Mouse (Mus musculus) CH12.LX (cell line): ENCODE measurements around the gene Hspd1. TPM values are rescaled to one million over a fixed set of nuclear protein-coding genes. Genes with fewer than 3 reads are reported as not detected.

Source experiments
- DNase-seq: peaks from one replicate; pipeline ENCODE4 v3.0.0-alpha.2; 2013; ENCODE audit errors: extremely low read depth
- H3K27ac ChIP-seq: 2 replicates; pipeline ENCODE4 v1.5.1; 2012; ENCODE audit warnings: low read depth, mild to moderate bottlenecking, control low read depth, moderate library complexity; ENCODE audit not compliant: insufficient read depth
- H3K27me3 ChIP-seq: replicated peaks from 2 replicates; pipeline ENCODE3; 2012; ENCODE audit warnings: inconsistent platforms
- H3K36me3 ChIP-seq, 2 experiments: replicated peaks in 1 of 2; 2 replicates each; pipeline versions ENCODE3 to v1.6.1; 2012; ENCODE audit warnings: inconsistent platforms in 1 of 2, low read length in 1 of 2, mild to moderate bottlenecking in 1 of 2, mixed read lengths in 1 of 2, moderate library complexity in 1 of 2; ENCODE audit not compliant: control insufficient read depth in 1 of 2, insufficient read depth in 1 of 2
- H3K4me1 ChIP-seq, 2 experiments: 2 replicates each; pipeline ENCODE4 v1.6.1; 2012; ENCODE audit warnings: inconsistent platforms in 1 of 2, moderate library complexity in 1 of 2; ENCODE audit not compliant: insufficient read depth in 2 of 2, control insufficient read depth in 1 of 2
- H3K4me2 ChIP-seq: 2 replicates; pipeline ENCODE4 v1.6.1; 2012; ENCODE audit warnings: low read depth, mild to moderate bottlenecking, control low read depth; ENCODE audit not compliant: poor library complexity, insufficient read depth, severe bottlenecking
- H3K4me3 ChIP-seq, 3 experiments: fragments of 150-350 bp in 1 of 3; sonication (generic) in 1 of 3; replicated peaks in 1 of 3; 2 replicates each; pipeline versions ENCODE3 to v1.5.1; 2011 to 2012; ENCODE audit warnings: low read depth in 2 of 3, low read length in 2 of 3, mild to moderate bottlenecking in 2 of 3, moderate library complexity in 2 of 3, control low read depth in 1 of 3, improper control_type of control experiment in 1 of 3, inconsistent platforms in 1 of 3, mixed read lengths in 1 of 3; ENCODE audit not compliant: poor library complexity in 1 of 3
- H3K79me2 ChIP-seq: replicated peaks from 2 replicates; pipeline ENCODE4 v1.6.1; 2012; ENCODE audit warnings: mild to moderate bottlenecking, moderate library complexity; ENCODE audit not compliant: control insufficient read depth, poor library complexity, insufficient read depth, severe bottlenecking; ENCODE audit errors: extremely low read depth
- H3K9ac ChIP-seq: 2 replicates; pipeline ENCODE4 v1.6.1; 2012; ENCODE audit warnings: low read depth, mild to moderate bottlenecking, control low read depth, moderate library complexity; ENCODE audit not compliant: insufficient read depth
- H3K9me3 ChIP-seq: replicated peaks from 2 replicates; pipeline ENCODE3; 2012; ENCODE audit warnings: low read length, inconsistent platforms, mixed read lengths
- CHD1 ChIP-seq: IDR thresholded peaks from 2 replicates; pipeline ENCODE4 v1.6.1; 2012; ENCODE audit warnings: low read depth, low read length, improper control_type of control experiment, inconsistent platforms
- CHD2 ChIP-seq: IDR thresholded peaks from 2 replicates; pipeline ENCODE4 v1.6.1; 2011; ENCODE audit warnings: low read length, improper control_type of control experiment
- CTCF ChIP-seq, 2 experiments: IDR thresholded peaks in 1 of 2; conservative IDR thresholded peaks in 1 of 2; 2 replicates each; pipeline ENCODE4 v1.5.1; 2011 to 2012; ENCODE audit warnings: low read depth in 2 of 2, low read length in 2 of 2, improper control_type of control experiment in 1 of 2, inconsistent platforms in 1 of 2, mild to moderate bottlenecking in 1 of 2, moderate library complexity in 1 of 2
- E2F4 ChIP-seq: IDR thresholded peaks from 2 replicates; pipeline ENCODE4 v1.6.1; 2011; ENCODE audit warnings: low read depth, low read length, improper control_type of control experiment; ENCODE audit not compliant: insufficient replicate concordance
- EP300 ChIP-seq: IDR thresholded peaks from 2 replicates; pipeline ENCODE4 v1.6.1; 2011; ENCODE audit warnings: low read length, improper control_type of control experiment
- ETS1 ChIP-seq: conservative IDR thresholded peaks from 2 replicates; pipeline ENCODE4 v1.6.1; 2012; ENCODE audit warnings: low read depth, mild to moderate bottlenecking, inconsistent platforms, low read length, improper control_type of control experiment, moderate library complexity
- KAT2A ChIP-seq: IDR thresholded peaks from 2 replicates; pipeline ENCODE4 v1.6.1; 2012; ENCODE audit warnings: low read length, improper control_type of control experiment, inconsistent platforms; ENCODE audit not compliant: insufficient replicate concordance
- MAX ChIP-seq: IDR thresholded peaks from 2 replicates; pipeline ENCODE4 v1.6.1; 2011; ENCODE audit warnings: low read length, improper control_type of control experiment
- MAZ ChIP-seq: IDR thresholded peaks from 2 replicates; pipeline ENCODE4 v1.6.1; 2012; ENCODE audit warnings: low read depth, mild to moderate bottlenecking, inconsistent platforms, low read length, improper control_type of control experiment, moderate library complexity
- MXI1 ChIP-seq: IDR thresholded peaks from 2 replicates; pipeline ENCODE4 v1.6.1; 2011; ENCODE audit warnings: mild to moderate bottlenecking, low read depth, low read length, improper control_type of control experiment
- MYC ChIP-seq: IDR thresholded peaks from 2 replicates; pipeline ENCODE4 v1.6.1; 2011; ENCODE audit warnings: low read depth, mild to moderate bottlenecking, improper control_type of control experiment, low read length
- NRF1 ChIP-seq: IDR thresholded peaks from 2 replicates; pipeline ENCODE4 v1.6.1; 2014; ENCODE audit warnings: low read depth, mild to moderate bottlenecking, inconsistent platforms, low read length, improper control_type of control experiment, moderate library complexity
- POLR2AphosphoS2 ChIP-seq: IDR thresholded peaks from 2 replicates; pipeline ENCODE4 v1.6.1; 2011; ENCODE audit warnings: low read depth, low read length, improper control_type of control experiment
- SIN3A ChIP-seq: IDR thresholded peaks from 2 replicates; pipeline ENCODE4 v1.6.1; 2012; ENCODE audit warnings: low read length, improper control_type of control experiment, inconsistent platforms
- TBP ChIP-seq: conservative IDR thresholded peaks from 2 replicates; pipeline ENCODE4 v1.6.1; 2011; ENCODE audit warnings: low read depth, low read length, improper control_type of control experiment
- TCF12 ChIP-seq: IDR thresholded peaks from 2 replicates; pipeline ENCODE4 v1.6.1; 2014; ENCODE audit warnings: low read depth, mild to moderate bottlenecking, inconsistent platforms, low read length, improper control_type of control experiment
- UBTF ChIP-seq: IDR thresholded peaks from 2 replicates; pipeline ENCODE4 v1.6.1; 2012; ENCODE audit warnings: low read depth, mild to moderate bottlenecking, inconsistent platforms, low read length, improper control_type of control experiment, moderate library complexity
- USF2 ChIP-seq: conservative IDR thresholded peaks from 2 replicates; pipeline ENCODE4 v1.6.1; 2011; ENCODE audit warnings: low read depth, low read length, improper control_type of control experiment
- ZKSCAN1 ChIP-seq: IDR thresholded peaks from 2 replicates; pipeline ENCODE4 v1.6.1; 2012; ENCODE audit warnings: low read depth, inconsistent platforms, low read length, improper control_type of control experiment, borderline replicate concordance
- ZMIZ1 ChIP-seq: IDR thresholded peaks from 2 replicates; pipeline ENCODE4 v1.6.1; 2012; ENCODE audit warnings: low read depth, mild to moderate bottlenecking, inconsistent platforms, low read length, improper control_type of control experiment
- dilution Hi-C: fragments of 300-500 bp; cut with MboI; formaldehyde crosslinking; loops from 2 replicates; pipeline ENCODE4 v1.14.3; 2020; ENCODE audit warnings: low sequenced_read_pairs; ENCODE audit not compliant: extremely low pct_unique_long_range_greater_than_20kb, extremely low pct_ligation_motif_present
- in situ Hi-C: fragments of 300-500 bp; cut with MboI; formaldehyde crosslinking; loops from 3 replicates; pipeline ENCODE4 v1.14.3; 2019; ENCODE audit warnings: low sequenced_read_pairs, low pct_ligation_motif_present, low pct_unique_long_range_greater_than_20kb, mixed read lengths
- polyA plus RNA-seq: library from polyadenylated mRNA; unstranded; fragments of >175 nt; gene quantifications from 2 replicates; pipeline ENCODE4 v1.2.1, GENCODE M21; 2012; ENCODE audit warnings: low read depth; ENCODE audit not compliant: insufficient read length
- total RNA-seq, 2 experiments: library from RNA; depleted of rRNA; stranded (reverse); fragments of 300-350 nt in 1 of 2; fragments of >200 nt in 1 of 2; gene quantifications; 2 replicates each; pipeline ENCODE4 v1.2.3; 2012 to 2014

Gene Hspd1
- total and polyA plus RNA-seq, 3 experiments, result 363 to 920 (median 764) TPM

GRCm38 (mm10) chr1:55086868-55087400, 1.1 kb downstream of the Hspd1 start:
- in situ Hi-C loops (no loop called here), dilution Hi-C loops (no loop called here)
- no peak for DNase-seq
- Histone ChIP-seq H3K4me3 (peak overlapping the region; percentile 95 to 100 (median 100)), H3K79me2 (peaks cover 74% of the 10 kb centered on the region), H3K9ac (peak overlapping the region; percentile 94), H3K4me2 (peak overlapping the region; percentile 88), H3K9me3 (peaks cover 4% of the 10 kb centered on the region), H3K4me1 (peaks cover 4 to 49% of the 10 kb centered on the region in 2 experiments; a peak in 3 of 4 replicates), H3K27ac (peak overlapping the region; percentile 92), H3K36me3 (peaks cover 36 to 56% of the 10 kb centered on the region in 2 experiments), H3K27me3 (no peaks in the 10 kb centered on the region)
- TF ChIP-seq TCF12 (no peak), EP300 (no peak), POLR2AphosphoS2 (no peak), ZMIZ1 (0 out of 2 replicates have a peak, but pooled peaks have one; percentile 27), CHD1 (0 out of 2 replicates have a peak, but pooled peaks have one; percentile 55), ETS1 (no peak), TBP (no peak), UBTF (no peak), SIN3A (peak; percentile 56; the same call in 1 of the 2 replicates), E2F4 (no peak), MXI1 (no peak)

DNA sequence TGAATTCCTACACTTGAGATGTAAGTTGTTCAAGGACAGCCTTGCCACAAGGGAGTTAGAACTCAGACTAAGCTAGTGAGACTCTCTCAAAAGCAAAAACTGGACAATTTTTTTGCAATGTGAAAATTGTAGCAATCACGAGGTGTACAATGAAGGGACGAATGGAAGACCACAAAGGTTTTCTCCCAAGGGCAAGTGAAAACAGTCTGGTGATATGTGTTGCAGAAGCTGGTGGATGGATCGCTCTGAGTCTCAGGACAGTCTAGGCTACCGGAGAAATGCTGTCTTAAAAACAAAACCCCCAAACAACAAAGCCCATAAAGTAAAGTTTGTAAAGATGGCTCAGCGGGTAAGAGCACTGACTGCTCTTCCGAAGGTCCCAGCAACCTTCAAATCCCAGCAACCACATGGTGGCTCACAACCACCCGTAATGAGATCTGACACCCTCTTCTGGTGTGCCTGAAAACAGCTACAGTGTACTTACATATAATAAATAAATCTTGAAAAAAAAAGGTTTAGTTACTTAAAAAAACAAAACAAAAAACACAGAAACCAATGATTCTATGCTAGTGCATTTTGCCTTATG, 2.2 kb downstream of the Hspd1 start:
- Histone ChIP-seq H3K27me3 (no peaks in the 10 kb centered on the region), H3K4me2 (peak overlapping the region; percentile 99), H3K9me3 (peaks cover 4% of the 10 kb centered on the region), H3K27ac (no peak overlapping the region), H3K4me3 (peak overlapping the region; percentile 95 to 100 (median 100)), H3K4me1 (peaks cover 4 to 45% of the 10 kb centered on the region in 2 experiments; a peak in 3 of 4 replicates), H3K9ac (peak overlapping the region; percentile 94), H3K79me2 (peaks cover 80% of the 10 kb centered on the region), H3K36me3 (peaks cover 36 to 58% of the 10 kb centered on the region in 2 experiments)
- TF ChIP-seq CTCF (conservative IDR thresholded peaks at IDR 0.05 in 1 of 2, IDR thresholded peaks at IDR 0.05 in 1 of 2; ENCODE audit: low read depth in 2 of 2, low read length in 2 of 2) (peak in 1 of 2 experiments; percentile 56; a peak in 2 of 4 replicates), ZKSCAN1 (no peak), UBTF (no peak), KAT2A (no peak), MYC (peak; percentile 56), CHD2 (no peak), MAX (no peak), MAZ (no peak), E2F4 (no peak), NRF1 (no peak), USF2 (no peak)
- dilution Hi-C loops, result no loop called here
- no peak for DNase-seq
- in situ Hi-C loops, result no loop called here
